Mouse (Mus musculus): Measurements from ENCODE around the gene 1700012A03Rik.

Gene 1700012A03Rik

GRCm38 (mm10) chr6:32049951-32050345 is at the start of gene 1700012A03Rik:
TSS of gene 1700012A03Rik (plus strand) at chr6:32050246.
- ATAC-seq (ENCODE audit: low TSS enrichment): no peak

- no peak for ATAC-seq (ENCODE audit: low TSS enrichment)
These were observed 45.8 kb upstream of the 1700012A03Rik start for GRCm38 (mm10) chr6:32004228-32004627.

- ATAC-seq (ENCODE audit: low TSS enrichment): no peak
These were observed 44.1 kb upstream of the 1700012A03Rik start for GRCm38 (mm10) chr6:32005914-32006313.

- no peak for ATAC-seq (ENCODE audit: low TSS enrichment)
These were observed 43.7 kb upstream of the 1700012A03Rik start for GRCm38 (mm10) chr6:32006382-32006781.

- peak; percentile 93 for ATAC-seq (ENCODE audit: low TSS enrichment)
These were observed 42.7 kb upstream of the 1700012A03Rik start for GRCm38 (mm10) chr6:32007336-32007735.

- ATAC-seq (ENCODE audit: low TSS enrichment): no peak
These were observed 33.2 kb upstream of the 1700012A03Rik start for GRCm38 (mm10) chr6:32016841-32017240.

- peak; percentile 27; the same call in 1 of the 2 replicates for ATAC-seq (ENCODE audit: low TSS enrichment)
These were observed 32.5 kb upstream of the 1700012A03Rik start for GRCm38 (mm10) chr6:32017406-32018104.

- no peak for ATAC-seq (ENCODE audit: low TSS enrichment)
These were observed 32.0 kb upstream of the 1700012A03Rik start for GRCm38 (mm10) chr6:32018105-32018446.

- ATAC-seq (ENCODE audit: low TSS enrichment): peak; percentile 59; the same call in 1 of the 2 replicates
These were observed 28.1 kb upstream of the 1700012A03Rik start for GRCm38 (mm10) chr6:32021853-32022536.

GRCm38 (mm10) chr6:32022537-32022869 is 27.5 kb upstream of the 1700012A03Rik start:
- ATAC-seq (ENCODE audit: low TSS enrichment): no peak

- ATAC-seq (ENCODE audit: low TSS enrichment): no peak
These were observed 21.6 kb upstream of the 1700012A03Rik start for GRCm38 (mm10) chr6:32028228-32029009.

GRCm38 (mm10) chr6:32034226-32034625 is 15.8 kb upstream of the 1700012A03Rik start:
- no peak for ATAC-seq (ENCODE audit: low TSS enrichment)

- ATAC-seq (ENCODE audit: low TSS enrichment): no peak
These were observed 4.7 kb upstream of the 1700012A03Rik start for GRCm38 (mm10) chr6:32045344-32045743.

- no peak for ATAC-seq (ENCODE audit: low TSS enrichment)
These were observed 643 bp upstream of the 1700012A03Rik start for GRCm38 (mm10) chr6:32049256-32049950.

- no peak for ATAC-seq (ENCODE audit: low TSS enrichment)
These were observed 2.3 kb downstream of the 1700012A03Rik start for GRCm38 (mm10) chr6:32052135-32052915.

- ATAC-seq (ENCODE audit: low TSS enrichment): no peak
These were observed 6.5 kb downstream of the 1700012A03Rik start for GRCm38 (mm10) chr6:32056525-32056924.

- ATAC-seq (ENCODE audit: low TSS enrichment): no peak
These were observed 8.5 kb downstream of the 1700012A03Rik start for GRCm38 (mm10) chr6:32058571-32058970.

GRCm38 (mm10) chr6:32060641-32061040 is 10.6 kb downstream of the 1700012A03Rik start:
- ATAC-seq (ENCODE audit: low TSS enrichment): no peak

GRCm38 (mm10) chr6:32061266-32061665 is 11.2 kb downstream of the 1700012A03Rik start:
- ATAC-seq (ENCODE audit: low TSS enrichment): no peak

- no peak for ATAC-seq (ENCODE audit: low TSS enrichment)
These were observed 15.9 kb downstream of the 1700012A03Rik start for GRCm38 (mm10) chr6:32065789-32066510.

GRCm38 (mm10) chr6:32072161-32072560 is 22.1 kb downstream of the 1700012A03Rik start:
- no peak for ATAC-seq (ENCODE audit: low TSS enrichment)

Measured in frontal cortex, adult (tissue).